In the genomic region with DNA sequence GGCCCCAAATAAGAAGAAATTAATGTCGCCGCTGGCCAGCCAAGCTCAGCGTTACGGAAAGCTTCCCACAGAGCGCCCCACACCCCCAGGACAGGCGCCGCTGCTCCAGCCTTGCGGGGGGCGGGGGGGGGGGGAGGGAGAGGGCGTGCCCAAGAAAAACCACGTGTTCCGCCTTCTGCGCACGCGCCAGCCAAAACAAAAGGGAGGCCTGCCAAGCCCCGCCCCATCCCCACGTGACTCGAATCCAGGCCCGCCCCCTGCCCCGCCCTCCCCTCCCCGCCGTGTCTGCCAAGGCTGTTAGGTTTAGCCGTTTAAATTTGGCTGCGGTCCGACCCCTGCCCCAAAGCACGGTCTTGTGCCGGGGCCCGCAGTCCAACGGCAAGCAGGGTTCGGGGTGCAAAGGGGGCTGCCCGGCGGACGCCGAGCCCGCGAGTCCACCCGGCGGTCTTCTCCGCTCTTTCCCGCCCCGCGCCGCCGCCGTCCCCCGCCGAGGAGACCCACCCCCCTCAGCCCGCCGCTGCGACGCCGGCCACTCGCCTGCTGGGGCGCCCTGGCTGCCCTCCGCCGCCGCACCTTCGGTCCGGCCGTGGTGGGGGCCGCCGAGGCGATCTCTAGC, we compare ENCODE assay signal across 8 mouse cellular contexts. TPM values are rescaled to one million over a fixed set of nuclear protein-coding genes. Genes with fewer than 3 reads are reported as not detected.
DNase-seq lines count a peak whose midpoint lies in the region; ATAC-seq and TF ChIP-seq lines count a peak whose summit lies in the region.

No protein-coding gene starts in this region.

- no peaks in the 10 kb centered on the region for H3K9me3 ChIP-seq in hindbrain, embryonic 11.5 days (ENCODE audit: control insufficient read depth, low read length)
- H3K9me3 ChIP-seq in lung, postnatal 0 days (ENCODE audit: low read length): no peaks in the 10 kb centered on the region

- H3K4me1 ChIP-seq in hindbrain, embryonic 11.5 days (replicated peaks; ENCODE audit: control insufficient read depth, insufficient read depth, low read length): no peaks in the 10 kb centered on the region
- peaks cover 7% of the 10 kb centered on the region; the same call in 1 of the 2 replicates for H3K4me1 ChIP-seq in lung, postnatal 0 days (ENCODE audit: insufficient read depth, low read depth, low read length)

- peak overlapping the region; percentile 98 for H3K27ac ChIP-seq in hindbrain, embryonic 11.5 days (ENCODE audit: low read depth, low read length)
- H3K27ac ChIP-seq in lung, postnatal 0 days (ENCODE audit: low read length): peak overlapping the region; percentile 96

- H3K4me2 ChIP-seq in hindbrain, embryonic 11.5 days (replicated peaks; ENCODE audit: low read depth, low read length): peak overlapping the region; percentile 58
- H3K4me2 ChIP-seq in lung, postnatal 0 days (replicated peaks; ENCODE audit: low read depth, low read length): peak overlapping the region; percentile 77

- WGBS in hindbrain, embryonic 11.5 days: under 1% methylated on average over 53 of the region's 63 CpGs
- WGBS in lung, postnatal 0 days: under 1% methylated on average over 28 of the region's 63 CpGs

- peak; percentile 39 for ATAC-seq in frontal cortex, adult (ENCODE audit: low TSS enrichment)
- ATAC-seq in hindbrain, embryonic 11.5 days (ENCODE audit: low FRiP score): peak; percentile 92
- peak; percentile 79 for ATAC-seq in lung, postnatal 0 days

- peak; percentile 96 for DNase-seq in Muller cell, postnatal 12 days (ENCODE audit: inconsistent ontology term)
- peak; percentile 92 for DNase-seq in cerebellum, adult 9-10 months
- DNase-seq in hindbrain, embryonic 11.5 days (ENCODE audit: low spot score): peak; percentile 96
- peak; percentile 99 for DNase-seq in layer of hippocampus, postnatal 10 days (ENCODE audit: low spot score in 2 of 2)
- peak; percentile 85 for DNase-seq in lung, postnatal 0 days (ENCODE audit: low spot score)
- DNase-seq in ovary, postnatal 10 days (ENCODE audit: low spot score): peak; percentile 99
- DNase-seq in thymus, postnatal 0 days (ENCODE audit: low spot score): peak; percentile 93

- peak overlapping the region; percentile 90 for H3K4me3 ChIP-seq in hindbrain, embryonic 11.5 days (ENCODE audit: low read depth, low read length)
- H3K4me3 ChIP-seq in lung, postnatal 0 days (ENCODE audit: low read depth, low read length): peak overlapping the region; percentile 89

- no peaks in the 10 kb centered on the region for H3K27me3 ChIP-seq in hindbrain, embryonic 11.5 days (ENCODE audit: control insufficient read depth, insufficient read depth, low read length)
- H3K27me3 ChIP-seq in lung, postnatal 0 days (replicated peaks; ENCODE audit: insufficient read depth, low read length): no peaks in the 10 kb centered on the region

- no peaks in the 10 kb centered on the region for H3K36me3 ChIP-seq in hindbrain, embryonic 11.5 days (ENCODE audit: control insufficient read depth, insufficient read depth, low read length)
- no peaks in the 10 kb centered on the region for H3K36me3 ChIP-seq in lung, postnatal 0 days (ENCODE audit: insufficient read depth, low read length)

- peak overlapping the region; percentile 95 for H3K9ac ChIP-seq in hindbrain, embryonic 11.5 days (ENCODE audit: low read depth, low read length)
- H3K9ac ChIP-seq in lung, postnatal 0 days (replicated peaks; ENCODE audit: low read depth): peak overlapping the region; percentile 80

- peak; percentile 36; the same call in 1 of the 2 replicates for TF ChIP-seq CTCF in lung, postnatal 0 days (IDR thresholded peaks at IDR 0.05)

- no peak for TF ChIP-seq EP300 in lung, postnatal 0 days (IDR thresholded peaks at IDR 0.05)

RNA-seq across cellular contexts. Expression of a gene that starts 0.4 kb away (rescaled TPM):
- 11.8 and 16.7 TPM in 2 replicates for polyA plus RNA-seq in hindbrain, embryonic 11.5 days (2014; fragmentation: Nextera tagmentation; extraction: Ambion mirVana)
- 10 to 100 TPM; 13.8 to 14.0 TPM for total RNA-seq in layer of hippocampus, postnatal 10 days (2021)
- polyA plus RNA-seq in lung, postnatal 0 days (2015; fragmentation: Nextera tagmentation; extraction: Ambion mirVana): 11.2 and 13.1 TPM in 2 replicates
- polyA plus RNA-seq in thymus, postnatal 0 days (2015; fragmentation: Nextera tagmentation; extraction: Ambion mirVana): 21.3 and 25.3 TPM in 2 replicates

RNA-seq across cellular contexts. Expression of a gene that starts 46.1 kb away (rescaled TPM):
- 60.3 and 62.0 TPM in 2 replicates for polyA plus RNA-seq in hindbrain, embryonic 11.5 days (2014; fragmentation: Nextera tagmentation; extraction: Ambion mirVana)
- total RNA-seq in layer of hippocampus, postnatal 10 days (2021): 10 to 100 TPM; 38.1 to 42.5 TPM
- 217 and 230 TPM in 2 replicates for polyA plus RNA-seq in lung, postnatal 0 days (2015; fragmentation: Nextera tagmentation; extraction: Ambion mirVana)
- 77.5 and 89.0 TPM in 2 replicates for polyA plus RNA-seq in thymus, postnatal 0 days (2015; fragmentation: Nextera tagmentation; extraction: Ambion mirVana)

Comparison
In these comparisons a context has a peak if more than half of its experiments do, and no peak if none do; other contexts are left out.
1. Peak in every context shown above with its lines: DNase-seq, ATAC-seq, H3K4me3 ChIP-seq and H3K27ac ChIP-seq.
2. ATAC-seq: peak in every context shown above with its lines; median percentile 92 in hindbrain, embryonic 11.5 days; 79 in lung, postnatal 0 days; 39 in frontal cortex, adult.